Mouse (Mus musculus): Measurements from ENCODE around the gene Dusp3. TPM values are rescaled to one million over a fixed set of nuclear protein-coding genes. Genes with fewer than 3 reads are reported as not detected.

Gene Dusp3
- polyA plus RNA-seq, 1 experiment from 2014 or later: 16.9 TPM

GRCm38 (mm10) chr11:102029304-102029703 lies 42.5 kb upstream of the Dusp3 start:
- H3K9me3 ChIP-seq (ENCODE audit: low read depth, low read length): no peaks in the 10 kb centered on the region
- ATAC-seq (ENCODE audit: insufficient read depth): no peak
- H3K4me2 ChIP-seq: no peak overlapping the region
- H3K4me3 ChIP-seq (ENCODE audit: low read depth, low read length): no peak overlapping the region
- H3K36me3 ChIP-seq (ENCODE audit: insufficient read depth): no peaks in the 10 kb centered on the region
- no peaks in the 10 kb centered on the region for H3K27me3 ChIP-seq (ENCODE audit: insufficient read depth, low read length)
- WGBS: 68% methylated on average over 4 of the region's 4 CpGs
- DNase-seq: no peak
- peaks cover 5% of the 10 kb centered on the region; the same call in 1 of the 2 replicates for H3K4me1 ChIP-seq (ENCODE audit: insufficient read depth)
- no peak for TF ChIP-seq CTCF (IDR thresholded peaks at IDR 0.05; ENCODE audit: low read depth)
- no peak overlapping the region for H3K9ac ChIP-seq
- no peak overlapping the region for H3K27ac ChIP-seq (ENCODE audit: low read depth)

GRCm38 (mm10) chr11:102028087-102028816 lies 41.4 kb upstream of the Dusp3 start, which contains the start of gene Mpp3:
Mpp3 (minus strand) TSS chr11:102028461.
- DNase-seq (no peak), ATAC-seq (ENCODE audit: insufficient read depth) (no peak)
- TF ChIP-seq CTCF (IDR thresholded peaks at IDR 0.05; ENCODE audit: low read depth): no peak
- Histone ChIP-seq H3K27me3 (ENCODE audit: insufficient read depth, low read length) (no peaks in the 10 kb centered on the region), H3K9me3 (ENCODE audit: low read depth, low read length) (no peaks in the 10 kb centered on the region), H3K27ac (ENCODE audit: low read depth) (no peak within 1 kb of the TSS), H3K36me3 (ENCODE audit: insufficient read depth) (no peaks in the 10 kb centered on the region), H3K4me2 (peak within 1 kb of the TSS; percentile 97), H3K4me3 (ENCODE audit: low read depth, low read length) (peak within 1 kb of the TSS; percentile 66), H3K9ac (peak within 1 kb of the TSS; percentile 62), H3K4me1 (ENCODE audit: insufficient read depth) (peaks cover 5% of the 10 kb centered on the region; the same call in 1 of the 2 replicates)
- WGBS: 58% methylated on average over 6 of the region's 6 CpGs

GRCm38 (mm10) chr11:102027361-102028017 lies 40.7 kb upstream of the Dusp3 start:
- DNase-seq: peak; percentile 15
- no peak for ATAC-seq (ENCODE audit: insufficient read depth)
- 7% methylated on average over 12 of the region's 12 CpGs for WGBS
- Histone ChIP-seq H3K9ac (peak overlapping the region; percentile 62), H3K4me1 (ENCODE audit: insufficient read depth) (peaks cover 5% of the 10 kb centered on the region; the same call in 1 of the 2 replicates), H3K9me3 (ENCODE audit: low read depth, low read length) (no peaks in the 10 kb centered on the region), H3K4me2 (peak overlapping the region; percentile 97), H3K36me3 (ENCODE audit: insufficient read depth) (no peaks in the 10 kb centered on the region), H3K27me3 (ENCODE audit: insufficient read depth, low read length) (no peaks in the 10 kb centered on the region), H3K27ac (ENCODE audit: low read depth) (no peak overlapping the region), H3K4me3 (ENCODE audit: low read depth, low read length) (peak overlapping the region; percentile 66)
- no peak for TF ChIP-seq CTCF (IDR thresholded peaks at IDR 0.05; ENCODE audit: low read depth)

GRCm38 (mm10) chr11:102026694-102027360 lies 40.0 kb upstream of the Dusp3 start:
- WGBS: 1% methylated on average over 67 of the region's 73 CpGs
- Histone ChIP-seq H3K36me3 (ENCODE audit: insufficient read depth) (no peaks in the 10 kb centered on the region), H3K9ac (peak overlapping the region; percentile 62), H3K4me2 (peak overlapping the region; percentile 97), H3K9me3 (ENCODE audit: low read depth, low read length) (no peaks in the 10 kb centered on the region), H3K4me1 (ENCODE audit: insufficient read depth) (peaks cover 5% of the 10 kb centered on the region; the same call in 1 of the 2 replicates), H3K27ac (ENCODE audit: low read depth) (peak overlapping the region; percentile 63; the same call in 1 of the 2 replicates), H3K4me3 (ENCODE audit: low read depth, low read length) (peak overlapping the region; percentile 66), H3K27me3 (ENCODE audit: insufficient read depth, low read length) (no peaks in the 10 kb centered on the region)
- TF ChIP-seq CTCF (IDR thresholded peaks at IDR 0.05; ENCODE audit: low read depth): no peak
- DNase-seq (peak; percentile 91), ATAC-seq (ENCODE audit: insufficient read depth) (peak; percentile 92)

GRCm38 (mm10) chr11:102025991-102026660 lies 39.3 kb upstream of the Dusp3 start:
- peaks cover 5% of the 10 kb centered on the region; the same call in 1 of the 2 replicates for H3K4me1 ChIP-seq (ENCODE audit: insufficient read depth)
- peak overlapping the region; percentile 62 for H3K9ac ChIP-seq
- H3K27ac ChIP-seq (ENCODE audit: low read depth): peak overlapping the region; percentile 63; the same call in 1 of the 2 replicates
- DNase-seq: peak; percentile 21
- peak overlapping the region; percentile 97 for H3K4me2 ChIP-seq
- H3K27me3 ChIP-seq (ENCODE audit: insufficient read depth, low read length): no peaks in the 10 kb centered on the region
- WGBS: 3% methylated on average over 23 of the region's 23 CpGs
- H3K36me3 ChIP-seq (ENCODE audit: insufficient read depth): no peaks in the 10 kb centered on the region
- no peak for TF ChIP-seq CTCF (IDR thresholded peaks at IDR 0.05; ENCODE audit: low read depth)
- ATAC-seq (ENCODE audit: insufficient read depth): no peak
- peak overlapping the region; percentile 66 for H3K4me3 ChIP-seq (ENCODE audit: low read depth, low read length)
- no peaks in the 10 kb centered on the region for H3K9me3 ChIP-seq (ENCODE audit: low read depth, low read length)

- Histone ChIP-seq H3K9ac (no peak overlapping the region), H3K9me3 (ENCODE audit: low read depth, low read length) (no peaks in the 10 kb centered on the region), H3K4me2 (no peak overlapping the region), H3K27me3 (ENCODE audit: insufficient read depth, low read length) (no peaks in the 10 kb centered on the region), H3K4me1 (ENCODE audit: insufficient read depth) (peaks cover 5% of the 10 kb centered on the region; the same call in 1 of the 2 replicates), H3K36me3 (ENCODE audit: insufficient read depth) (no peaks in the 10 kb centered on the region), H3K27ac (ENCODE audit: low read depth) (no peak overlapping the region), H3K4me3 (ENCODE audit: low read depth, low read length) (no peak overlapping the region)
- WGBS: 46% methylated on average over 7 of the region's 7 CpGs
- no peak for TF ChIP-seq CTCF (IDR thresholded peaks at IDR 0.05; ENCODE audit: low read depth)
- DNase-seq (no peak), ATAC-seq (ENCODE audit: insufficient read depth) (no peak)
Observed at GRCm38 (mm10) chr11:102025354-102025753, 38.5 kb upstream of the Dusp3 start.

Measured in lung, embryonic 14.5 days (tissue).